In genomic region chr9:41950109-41950990, GRCm38 (mm10) we compare ENCODE assay signal across 8 mouse cellular contexts.
A peak's percentile ranks its signal among the peaks of the same experiment; 100 is the strongest.
DNase-seq lines count a peak whose midpoint lies in the region; ATAC-seq lines count a peak whose summit lies in the region.

No protein-coding gene starts in this region.

- H3K27ac ChIP-seq in embryonic facial prominence, embryonic 13.5 days, result peak overlapping the region; percentile 99
- H3K27ac ChIP-seq in limb, embryonic 13.5 days, result peak overlapping the region; percentile 99
- peak overlapping the region; percentile 97 for H3K27ac ChIP-seq in midbrain, embryonic 14.5 days (replicated peaks; ENCODE audit: low read depth, low read length)

- H3K9ac ChIP-seq in embryonic facial prominence, embryonic 13.5 days, result peak overlapping the region; percentile 83
- H3K9ac ChIP-seq in limb, embryonic 13.5 days, result peak overlapping the region; percentile 69
- H3K9ac ChIP-seq in midbrain, embryonic 14.5 days (replicated peaks; ENCODE audit: low read length), result peak overlapping the region; percentile 62

- no peaks in the 10 kb centered on the region for H3K36me3 ChIP-seq in embryonic facial prominence, embryonic 13.5 days
- no peaks in the 10 kb centered on the region for H3K36me3 ChIP-seq in limb, embryonic 13.5 days
- H3K36me3 ChIP-seq in midbrain, embryonic 14.5 days (ENCODE audit: control insufficient read depth, insufficient read depth, low read length), result no peaks in the 10 kb centered on the region

- peak overlapping the region; percentile 70 for H3K4me2 ChIP-seq in embryonic facial prominence, embryonic 13.5 days
- H3K4me2 ChIP-seq in limb, embryonic 13.5 days (replicated peaks), result peak overlapping the region; percentile 72
- peak overlapping the region; percentile 66 for H3K4me2 ChIP-seq in midbrain, embryonic 14.5 days (ENCODE audit: low read length)

- H3K4me3 ChIP-seq in embryonic facial prominence, embryonic 13.5 days, result peak overlapping the region; percentile 48
- peak overlapping the region; percentile 50 for H3K4me3 ChIP-seq in limb, embryonic 13.5 days
- H3K4me3 ChIP-seq in midbrain, embryonic 14.5 days (replicated peaks; ENCODE audit: low read depth, low read length), result peak overlapping the region; percentile 37

- H3K4me1 ChIP-seq in embryonic facial prominence, embryonic 13.5 days, result peaks cover 39% of the 10 kb centered on the region
- H3K4me1 ChIP-seq in limb, embryonic 13.5 days, result peaks cover 48% of the 10 kb centered on the region
- H3K4me1 ChIP-seq in midbrain, embryonic 14.5 days (ENCODE audit: control insufficient read depth, insufficient read depth, low read length), result peaks cover 43% of the 10 kb centered on the region

- peak; percentile 92 for DNase-seq in adrenal gland, postnatal 14 days
- peak; percentile 90 to 94 for DNase-seq in heart, adult 9 months (ENCODE audit: low spot score in 2 of 2)
- DNase-seq in kidney, adult 8-10 months, result peak; percentile 72 to 89
- DNase-seq in midbrain, embryonic 14.5 days, result peak; percentile 93
- peak; percentile 48 for DNase-seq in spleen, adult 12 weeks (ENCODE audit: low spot score)
- DNase-seq in c-Kit-positive CD71-positive TER-119-positive erythroid progenitor cells, embryonic 14.5 days (ENCODE audit: low spot score), result no peak

- H3K9me3 ChIP-seq in embryonic facial prominence, embryonic 13.5 days, result no peaks in the 10 kb centered on the region
- H3K9me3 ChIP-seq in limb, embryonic 13.5 days, result no peaks in the 10 kb centered on the region
- no peaks in the 10 kb centered on the region for H3K9me3 ChIP-seq in midbrain, embryonic 14.5 days (ENCODE audit: control insufficient read depth, low read length)

- 2% methylated on average over 34 of the region's 34 CpGs for WGBS in embryonic facial prominence, embryonic 13.5 days
- WGBS in limb, embryonic 13.5 days, result 2% methylated on average over 34 of the region's 34 CpGs
- 3% methylated on average over 34 of the region's 34 CpGs for WGBS in midbrain, embryonic 14.5 days

- H3K27me3 ChIP-seq in embryonic facial prominence, embryonic 13.5 days, result no peaks in the 10 kb centered on the region
- H3K27me3 ChIP-seq in limb, embryonic 13.5 days, result no peaks in the 10 kb centered on the region
- no peaks in the 10 kb centered on the region for H3K27me3 ChIP-seq in midbrain, embryonic 14.5 days (ENCODE audit: control insufficient read depth, insufficient read depth, low read length)

- peak; percentile 62 for ATAC-seq in embryonic facial prominence, embryonic 13.5 days (ENCODE audit: insufficient number of reproducible peaks, insufficient read depth, low FRiP score, low TSS enrichment, low read depth)
- ATAC-seq in limb, embryonic 13.5 days (ENCODE audit: low FRiP score, low read depth), result peak; percentile 80
- peak; percentile 84 for ATAC-seq in midbrain, embryonic 14.5 days (ENCODE audit: low FRiP score, low TSS enrichment)
